Mouse (Mus musculus) bone marrow, adult 2 months (tissue): ENCODE data around the gene Ccdc91. TPM values are rescaled to one million over a fixed set of nuclear protein-coding genes. Genes with fewer than 3 reads are reported as not detected.

ENCODE experiments used
- H3K27ac ChIP-seq: fragments of 200-500 bp; 2 replicates; pipeline ENCODE4 v1.5.1; 2012; ENCODE audit warnings: low read depth, mild to moderate bottlenecking, control low read depth, inconsistent platforms, low read length; ENCODE audit not compliant: control insufficient read depth, poor library complexity, insufficient read depth
- H3K4me1 ChIP-seq: fragments of 200-500 bp; 2 replicates; pipeline ENCODE4 v1.6.1; 2011; ENCODE audit warnings: low read length; ENCODE audit not compliant: control insufficient read depth, insufficient read depth
- H3K4me3 ChIP-seq: fragments of 200-500 bp; replicated peaks from 2 replicates; pipeline ENCODE3; 2011; ENCODE audit warnings: mild to moderate bottlenecking, low read depth, low read length, control low read depth; ENCODE audit not compliant: control insufficient read depth
- CTCF ChIP-seq: fragments of 200-500 bp; IDR thresholded peaks from 2 replicates; pipeline ENCODE4 v1.5.1; 2011; ENCODE audit warnings: low read length, control low read depth; ENCODE audit not compliant: control insufficient read depth, insufficient read depth
- POLR2A ChIP-seq: fragments of 200-500 bp; IDR thresholded peaks from 2 replicates; pipeline ENCODE4 v1.6.1; 2011; ENCODE audit warnings: low read depth, mild to moderate bottlenecking, control low read depth, low read length, borderline replicate concordance; ENCODE audit not compliant: control insufficient read depth
- WGBS: fragments of 180-500 bp; shearing (Covaris S2); methylation state at CpG from one replicate; pipeline ENCODE4 v1.1.7; 2018; 5-methylcytosine and 5-hydroxymethylcytosine counted together
- polyA plus RNA-seq: library from polyadenylated mRNA; stranded (reverse); fragments of >200 nt; gene quantifications from 2 replicates; pipeline ENCODE4 v1.2.4, GENCODE M21; 2011; ENCODE audit warnings: low replicate concordance; ENCODE audit not compliant: missing spikeins, insufficient read depth, insufficient read length

Gene Ccdc91
- polyA plus RNA-seq, 1 experiment = 5.7 TPM

DNA sequence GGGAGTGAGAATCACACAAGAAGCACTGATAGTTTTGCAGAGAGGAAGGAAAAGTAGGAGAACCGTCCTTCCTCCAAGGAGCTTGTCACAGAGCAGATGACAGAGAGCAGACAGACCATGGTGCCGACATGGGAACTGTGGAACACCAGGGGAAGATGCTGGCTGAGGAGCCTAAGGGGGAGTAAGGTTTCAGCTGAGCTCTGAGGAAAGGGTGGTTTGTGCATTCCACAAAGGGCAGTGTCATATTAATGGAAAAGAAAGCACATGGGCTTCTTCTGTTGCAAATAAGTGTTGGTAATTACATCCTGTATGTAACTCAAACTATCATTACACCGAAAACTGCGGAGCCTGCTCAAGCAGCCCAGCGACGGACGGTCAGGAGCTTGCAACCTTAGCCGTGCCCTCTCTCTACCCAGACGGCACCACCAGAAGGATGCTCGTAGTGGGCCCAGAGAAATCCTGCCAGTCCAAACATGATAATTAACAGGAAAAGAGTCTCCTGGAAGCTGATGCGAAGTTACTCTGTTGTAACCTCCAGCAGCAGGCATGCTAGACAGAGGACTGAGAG is 170.9 kb downstream of the Ccdc91 start:
- TF ChIP-seq CTCF (no peak), POLR2A (no peak)
- Histone ChIP-seq H3K4me1 (no peaks in the 10 kb centered on the region), H3K27ac (no peak overlapping the region), H3K4me3 (no peak overlapping the region)
- WGBS = 79% methylated on average over 11 of the region's 11 CpGs

DNA sequence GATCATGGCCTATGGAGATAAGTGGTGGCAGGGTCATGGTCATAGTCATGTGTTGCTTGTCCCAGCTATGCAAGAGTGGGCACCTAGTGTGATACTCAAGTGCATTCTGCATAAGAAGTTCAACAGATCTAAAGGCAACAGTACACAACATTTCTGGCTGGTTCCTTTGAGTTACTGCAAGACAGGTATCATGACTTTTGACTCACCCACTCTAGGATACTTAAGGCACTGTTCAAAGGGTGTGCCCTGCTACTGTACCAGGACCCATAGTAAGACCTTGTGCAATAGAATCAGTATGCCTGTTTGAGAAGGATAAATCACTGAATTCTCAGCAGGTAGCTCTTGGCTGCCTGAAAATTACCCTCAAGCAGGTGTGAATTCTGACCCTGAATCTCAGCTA is 182.4 kb downstream of the Ccdc91 start:
- Histone ChIP-seq H3K4me3 (no peak overlapping the region), H3K27ac (no peak overlapping the region), H3K4me1 (no peaks in the 10 kb centered on the region)
- TF ChIP-seq CTCF = no peak
- TF ChIP-seq POLR2A = no peak

GRCm38 (mm10) chr6:147660718-147661117 is 185.1 kb downstream of the Ccdc91 start:
- 66% methylated on average over 1 of the region's 1 CpGs for WGBS
- Histone ChIP-seq H3K27ac (no peak overlapping the region), H3K4me3 (no peak overlapping the region), H3K4me1 (no peaks in the 10 kb centered on the region)
- TF ChIP-seq CTCF (no peak), POLR2A (no peak)

- Histone ChIP-seq H3K4me1 (no peaks in the 10 kb centered on the region), H3K4me3 (no peak overlapping the region), H3K27ac (no peak overlapping the region)
- TF ChIP-seq POLR2A = no peak
- WGBS = 67% methylated on average over 4 of the region's 4 CpGs
Observed at GRCm38 (mm10) chr6:147661841-147662240, 186.2 kb downstream of the Ccdc91 start.

- no peak overlapping the region for H3K4me3 ChIP-seq
- no peak for TF ChIP-seq POLR2A
- TF ChIP-seq CTCF = no peak
- WGBS = 67% methylated on average over 2 of the region's 2 CpGs
- H3K4me1 ChIP-seq = no peaks in the 10 kb centered on the region
- no peak overlapping the region for H3K27ac ChIP-seq
Observed at GRCm38 (mm10) chr6:147662610-147663009, 187.0 kb downstream of the Ccdc91 start.

DNA sequence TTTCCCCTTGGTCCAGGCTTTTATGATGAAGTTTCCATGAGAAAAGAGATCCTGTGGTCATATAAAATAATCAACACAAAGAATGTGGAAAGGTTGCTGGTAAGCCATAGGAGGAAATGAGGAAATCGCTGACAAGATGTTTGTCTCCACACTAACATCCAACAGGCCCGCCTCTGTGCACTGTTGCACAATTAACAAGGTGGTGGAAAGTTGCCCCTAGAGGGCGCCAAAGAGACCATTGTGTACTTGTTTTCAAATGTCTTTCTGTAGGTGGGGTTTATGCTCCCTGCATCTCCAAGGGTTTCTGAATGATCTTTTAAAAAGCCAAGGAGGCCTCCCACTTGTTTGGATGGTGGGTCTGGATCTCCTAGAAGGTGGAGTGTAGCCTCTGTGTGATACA is 188.7 kb downstream of the Ccdc91 start:
- Histone ChIP-seq H3K27ac (no peak overlapping the region), H3K4me1 (no peaks in the 10 kb centered on the region), H3K4me3 (no peak overlapping the region)
- TF ChIP-seq CTCF (peak; percentile 31; the same call in 1 of the 2 replicates), POLR2A (no peak)
- 23% methylated on average over 3 of the region's 3 CpGs for WGBS

- H3K27ac ChIP-seq = no peak overlapping the region
- 73% methylated on average over 1 of the region's 1 CpGs for WGBS
- no peak for TF ChIP-seq CTCF
- no peak for TF ChIP-seq POLR2A
- H3K4me1 ChIP-seq = no peaks in the 10 kb centered on the region
- H3K4me3 ChIP-seq = no peak overlapping the region
Observed at GRCm38 (mm10) chr6:147671366-147671765, 195.7 kb downstream of the Ccdc91 start.

DNA sequence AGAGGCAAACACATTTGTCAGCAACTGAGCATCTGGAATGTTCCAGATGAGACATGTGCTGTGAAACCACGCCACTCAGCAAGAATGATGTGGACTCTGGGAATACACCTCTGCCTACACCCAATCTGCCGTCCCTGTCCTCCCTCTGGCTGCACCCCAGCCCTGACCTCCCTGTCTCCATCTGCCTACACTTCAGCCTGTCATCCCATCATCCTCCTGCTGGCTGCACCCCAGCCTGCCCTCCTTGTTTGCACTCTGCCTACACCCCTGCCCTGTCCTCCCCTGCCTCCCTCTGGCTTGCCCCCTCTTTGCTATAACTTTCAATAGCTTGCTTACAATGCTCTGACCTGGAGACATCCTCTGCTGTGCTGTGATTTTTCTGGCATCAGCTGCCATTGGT is 196.9 kb downstream of the Ccdc91 start:
- H3K4me3 ChIP-seq = no peak overlapping the region
- 75% methylated on average over 2 of the region's 2 CpGs for WGBS
- TF ChIP-seq POLR2A (no peak), CTCF (no peak)
- no peak overlapping the region for H3K27ac ChIP-seq
- H3K4me1 ChIP-seq = no peaks in the 10 kb centered on the region
